In genomic region chr10:70161504-70161903, GRCm38 (mm10) we compare ENCODE assay signal across 29 mouse cellular contexts. TPM values are rescaled to one million over a fixed set of nuclear protein-coding genes. Genes with fewer than 3 reads are reported as not detected.
"Had no signal": no experiment of that assay in that cellular context is flagged by ENCODE, and none has a peak within 500 bp of the region (broad histone marks: within the 10 kb centered on the region; RNA-seq: fewer than 3 reads in every experiment).

No protein-coding gene starts in this region.

- H3K4me2 ChIP-seq: limb, embryonic 13.5 days; liver, embryonic 12.5 days; liver, embryonic 15.5 days; lung, embryonic 15.5 days; midbrain, embryonic 15.5 days; neural tube, embryonic 12.5 days; neural tube, embryonic 15.5 days had no signal

- H3K4me1 ChIP-seq: limb, embryonic 13.5 days; liver, embryonic 15.5 days; neural tube, embryonic 12.5 days had no signal

- DNase-seq: kidney, postnatal 25 days; layer of hippocampus, adult 9-11 months; liver; lung, adult 18-20 months; lung, postnatal 10 days; lung, postnatal 36 days; right cerebral cortex, adult 18-20 months; right cerebral cortex, postnatal 14 days; right cerebral cortex, postnatal 4 days; thymus, adult 2 months; thymus, postnatal 14 days; thymus, postnatal 4 days had no signal

- H3K9ac ChIP-seq: limb, embryonic 13.5 days; liver, embryonic 12.5 days; liver, embryonic 15.5 days; lung, embryonic 15.5 days; midbrain, embryonic 15.5 days; neural tube, embryonic 12.5 days; neural tube, embryonic 15.5 days had no signal

- H3K9me3 ChIP-seq: limb, embryonic 10.5 days; limb, embryonic 13.5 days; liver, embryonic 12.5 days; liver, embryonic 15.5 days; lung, embryonic 15.5 days; midbrain, embryonic 10.5 days; midbrain, embryonic 15.5 days; neural tube, embryonic 12.5 days; neural tube, embryonic 15.5 days had no signal

- H3K27me3 ChIP-seq: limb, embryonic 13.5 days; liver, embryonic 12.5 days; liver, embryonic 15.5 days; lung, embryonic 15.5 days; megakaryocyte, embryonic 14.5 days; midbrain, embryonic 15.5 days; neural tube, embryonic 12.5 days; neural tube, embryonic 15.5 days had no signal

- H3K4me3 ChIP-seq: layer of hippocampus, adult 2 months; limb, embryonic 10.5 days; limb, embryonic 13.5 days; liver, embryonic 12.5 days; liver, embryonic 15.5 days; lung, embryonic 15.5 days; megakaryocyte, embryonic 14.5 days; midbrain, embryonic 10.5 days; midbrain, embryonic 15.5 days; neural tube, embryonic 12.5 days; neural tube, embryonic 15.5 days had no signal

- ATAC-seq: liver, embryonic 12.5 days; midbrain, embryonic 15.5 days had no signal

- H3K36me3 ChIP-seq: midbrain, embryonic 15.5 days had no signal

- H3K27ac ChIP-seq: kidney, postnatal 0 days; layer of hippocampus, adult 2 months; limb, embryonic 10.5 days; limb, embryonic 13.5 days; liver, embryonic 12.5 days; liver, embryonic 15.5 days; lung, embryonic 15.5 days; midbrain, embryonic 10.5 days; midbrain, embryonic 15.5 days; neural tube, embryonic 12.5 days; neural tube, embryonic 15.5 days; stomach, postnatal 0 days had no signal

RNA-seq across cellular contexts. Expression of gene Mrln, which starts 43.0 kb away (rescaled TPM):
- total RNA-seq: layer of hippocampus, adult 2 months; layer of hippocampus, postnatal 25 days; left cerebral cortex, adult 18-20 months; left cerebral cortex, postnatal 25 days had no signal
- polyA plus RNA-seq: large intestine, adult 2 months; lung, embryonic 15.5 days had no signal
